In the genomic region with DNA sequence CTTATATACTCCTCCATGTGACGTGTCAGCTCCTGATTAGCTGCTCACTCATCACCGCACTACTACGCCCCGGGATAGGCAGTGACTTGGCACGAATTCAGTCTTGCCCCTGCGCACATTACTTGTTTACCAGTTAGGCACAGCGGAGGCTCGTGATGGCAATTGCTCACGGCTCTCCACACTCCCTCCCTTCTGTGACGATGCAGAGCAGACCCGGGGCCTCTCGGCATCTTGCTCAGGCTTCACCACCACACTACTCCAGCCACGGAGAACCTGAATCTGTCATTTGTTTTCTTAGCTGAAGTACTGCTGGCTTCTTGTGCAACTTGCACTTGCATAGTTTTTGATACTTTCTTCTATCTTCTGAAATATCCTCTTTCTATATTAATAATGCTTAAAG, we compare ENCODE assay signal across 28 mouse cellular contexts.
"Had no signal": no experiment of that assay in that cellular context is flagged by ENCODE, and none has a peak within 500 bp of the region (broad histone marks: within the 10 kb centered on the region; RNA-seq: fewer than 3 reads in every experiment).

No protein-coding gene starts in this region.

- H3K27me3 ChIP-seq: embryonic facial prominence, embryonic 12.5 days; embryonic facial prominence, embryonic 13.5 days; embryonic facial prominence, embryonic 15.5 days; forebrain, embryonic 12.5 days; forebrain, embryonic 13.5 days; forebrain, embryonic 15.5 days had no signal

- H3K27ac ChIP-seq: embryonic facial prominence, embryonic 10.5 days; embryonic facial prominence, embryonic 12.5 days; embryonic facial prominence, embryonic 13.5 days; embryonic facial prominence, embryonic 15.5 days; forebrain, embryonic 10.5 days; forebrain, embryonic 12.5 days; forebrain, embryonic 13.5 days; forebrain, embryonic 15.5 days; gastrocnemius, adult 2 months; heart, adult 2 months had no signal

- H3K4me3 ChIP-seq: embryonic facial prominence, embryonic 10.5 days; embryonic facial prominence, embryonic 12.5 days; embryonic facial prominence, embryonic 13.5 days; embryonic facial prominence, embryonic 15.5 days; erythroblast, embryonic 14.5 days; forebrain, embryonic 10.5 days; forebrain, embryonic 12.5 days; forebrain, embryonic 13.5 days; forebrain, embryonic 15.5 days; gastrocnemius, adult 2 months; heart, adult 2 months had no signal

- H3K4me2 ChIP-seq: embryonic facial prominence, embryonic 12.5 days; embryonic facial prominence, embryonic 13.5 days; embryonic facial prominence, embryonic 15.5 days; forebrain, embryonic 12.5 days; forebrain, embryonic 13.5 days; forebrain, embryonic 15.5 days had no signal

- H3K4me1 ChIP-seq: embryonic facial prominence, embryonic 10.5 days; embryonic facial prominence, embryonic 12.5 days; embryonic facial prominence, embryonic 13.5 days; embryonic facial prominence, embryonic 15.5 days; forebrain, embryonic 10.5 days; forebrain, embryonic 12.5 days; forebrain, embryonic 13.5 days; forebrain, embryonic 15.5 days had no signal

- H3K9me3 ChIP-seq: embryonic facial prominence, embryonic 10.5 days; embryonic facial prominence, embryonic 12.5 days; embryonic facial prominence, embryonic 13.5 days; embryonic facial prominence, embryonic 15.5 days; forebrain, embryonic 10.5 days; forebrain, embryonic 12.5 days; forebrain, embryonic 13.5 days; forebrain, embryonic 15.5 days had no signal

- DNase-seq: cerebellum, adult 18-20 months; cerebellum, adult 2 months; cerebellum, adult 8-10 months; cerebellum, adult 9-10 months; cerebellum, adult 9-11 months; cerebellum, postnatal 10 days; cerebellum, postnatal 14 days; cerebellum, postnatal 25 days; cerebellum, postnatal 36 days; embryo, embryonic 11 days; forebrain, postnatal 0 days; gastrocnemius, adult 2 months; gastrocnemius, postnatal 10 days; gastrocnemius, postnatal 14 days; gastrocnemius, postnatal 25 days; gastrocnemius, postnatal 36 days; heart, adult 2 months had no signal

- ATAC-seq: forebrain, embryonic 13.5 days; forebrain, embryonic 14.5 days; forebrain, embryonic 15.5 days; forebrain, embryonic 16.5 days; forebrain, postnatal 0 days had no signal

- H3K9ac ChIP-seq: embryonic facial prominence, embryonic 12.5 days; embryonic facial prominence, embryonic 13.5 days; embryonic facial prominence, embryonic 15.5 days; forebrain, embryonic 12.5 days; forebrain, embryonic 13.5 days; forebrain, embryonic 15.5 days; forebrain, postnatal 0 days had no signal
